Mouse (Mus musculus): ENCODE measurements around the gene Csf3.

DNA sequence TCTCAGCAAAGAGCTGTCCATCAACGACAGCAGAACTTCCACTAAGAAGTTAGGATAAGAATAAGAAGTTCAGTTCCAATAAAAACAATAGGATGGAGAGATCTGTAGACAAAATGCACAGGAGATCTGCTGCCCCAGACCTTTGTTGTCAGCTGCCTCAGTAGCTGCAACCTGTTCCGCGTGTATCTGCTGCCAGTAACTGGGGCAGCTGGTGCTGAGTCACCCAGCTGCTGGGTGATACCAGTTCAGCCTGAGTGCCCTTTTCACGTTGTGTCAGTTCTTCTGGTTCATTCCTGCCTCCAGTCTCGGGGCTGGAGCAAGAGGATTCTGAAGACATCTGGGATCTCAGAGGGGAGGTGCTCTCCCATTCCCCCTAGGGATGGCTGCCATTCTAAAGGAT lies 29.2 kb upstream of the Csf3 start:
- no peak for TF ChIP-seq CTCF (IDR thresholded peaks at IDR 0.05; ENCODE audit: low read depth)
- no peak for TF ChIP-seq EP300 (IDR thresholded peaks at IDR 0.05; ENCODE audit: low read depth)
